Mouse (Mus musculus) mesoderm, embryonic 11.5 days (tissue): ENCODE results near the gene Oas1a.
"Not testable (repeated sequence)": the region's sequence is repeated elsewhere in the genome, so short reads cannot be mapped to it uniquely, and the experiment has no call there.

Experiments used
- DNase-seq: peaks from one replicate; pipeline ENCODE4 v3.0.0-alpha.2; 2012; ENCODE audit warnings: low read depth, low spot score

The Oas1a gene

GRCm38 (mm10) chr5:120893866-120894265, 13.5 kb downstream of the Oas1a start:
- not testable (repeated sequence) for DNase-seq

GRCm38 (mm10) chr5:120892243-120892660, 15.1 kb downstream of the Oas1a start:
- no peak for DNase-seq

- DNase-seq, result not testable (repeated sequence)
Measured at GRCm38 (mm10) chr5:120891566-120892242, 15.6 kb downstream of the Oas1a start.

- DNase-seq, result no peak
Measured at GRCm38 (mm10) chr5:120890991-120891390, 16.3 kb downstream of the Oas1a start.

GRCm38 (mm10) chr5:120890026-120890425, 17.3 kb downstream of the Oas1a start:
- no peak for DNase-seq

- DNase-seq, result not testable (repeated sequence)
Measured at GRCm38 (mm10) chr5:120888294-120888815, 19.0 kb downstream of the Oas1a start.

GRCm38 (mm10) chr5:120887831-120888230, 19.5 kb downstream of the Oas1a start:
- DNase-seq, result no peak

- DNase-seq, result not testable (repeated sequence)
Measured at GRCm38 (mm10) chr5:120887413-120887812, 19.9 kb downstream of the Oas1a start, which contains the start of gene Oas1g. Gene Oas1g (minus strand): TSS chr5:120887613.

GRCm38 (mm10) chr5:120881681-120882080, 25.6 kb downstream of the Oas1a start:
- not testable (repeated sequence) for DNase-seq

- not testable (repeated sequence) for DNase-seq
Measured at GRCm38 (mm10) chr5:120878803-120879202, 28.5 kb downstream of the Oas1a start.

GRCm38 (mm10) chr5:120877407-120877806, 29.9 kb downstream of the Oas1a start:
- DNase-seq, result not testable (repeated sequence)

GRCm38 (mm10) chr5:120876839-120877238, 30.5 kb downstream of the Oas1a start:
- not testable (repeated sequence) for DNase-seq

GRCm38 (mm10) chr5:120871469-120871868, 35.9 kb downstream of the Oas1a start:
- no peak for DNase-seq

GRCm38 (mm10) chr5:120870782-120871181, 36.5 kb downstream of the Oas1a start:
- DNase-seq, result no peak

GRCm38 (mm10) chr5:120870081-120870480, 37.2 kb downstream of the Oas1a start:
- DNase-seq, result no peak

- DNase-seq, result no peak
Measured at GRCm38 (mm10) chr5:120869436-120870015, 37.8 kb downstream of the Oas1a start.

- peak; percentile 36 for DNase-seq
Measured at GRCm38 (mm10) chr5:120865336-120865860, 41.9 kb downstream of the Oas1a start.

- no peak for DNase-seq
Measured at GRCm38 (mm10) chr5:120861121-120861520, 46.2 kb downstream of the Oas1a start, which contains the start of gene Oas1h. Gene Oas1h (plus strand): TSS chr5:120861421.

GRCm38 (mm10) chr5:120859241-120859640, 48.1 kb downstream of the Oas1a start:
- no peak for DNase-seq

GRCm38 (mm10) chr5:120849601-120850136, 57.7 kb downstream of the Oas1a start:
- DNase-seq, result peak; percentile 39

- DNase-seq, result no peak
Measured at GRCm38 (mm10) chr5:120847067-120847466, 60.3 kb downstream of the Oas1a start, which contains the start of gene Oas1f. Gene Oas1f (plus strand): TSS chr5:120847367.
